Mouse (Mus musculus): ENCODE results near the gene Bsn.
"Not testable (repeated sequence)": the region's sequence is repeated elsewhere in the genome, so short reads cannot be mapped to it uniquely, and the experiment has no call there.

Gene Bsn

DNA sequence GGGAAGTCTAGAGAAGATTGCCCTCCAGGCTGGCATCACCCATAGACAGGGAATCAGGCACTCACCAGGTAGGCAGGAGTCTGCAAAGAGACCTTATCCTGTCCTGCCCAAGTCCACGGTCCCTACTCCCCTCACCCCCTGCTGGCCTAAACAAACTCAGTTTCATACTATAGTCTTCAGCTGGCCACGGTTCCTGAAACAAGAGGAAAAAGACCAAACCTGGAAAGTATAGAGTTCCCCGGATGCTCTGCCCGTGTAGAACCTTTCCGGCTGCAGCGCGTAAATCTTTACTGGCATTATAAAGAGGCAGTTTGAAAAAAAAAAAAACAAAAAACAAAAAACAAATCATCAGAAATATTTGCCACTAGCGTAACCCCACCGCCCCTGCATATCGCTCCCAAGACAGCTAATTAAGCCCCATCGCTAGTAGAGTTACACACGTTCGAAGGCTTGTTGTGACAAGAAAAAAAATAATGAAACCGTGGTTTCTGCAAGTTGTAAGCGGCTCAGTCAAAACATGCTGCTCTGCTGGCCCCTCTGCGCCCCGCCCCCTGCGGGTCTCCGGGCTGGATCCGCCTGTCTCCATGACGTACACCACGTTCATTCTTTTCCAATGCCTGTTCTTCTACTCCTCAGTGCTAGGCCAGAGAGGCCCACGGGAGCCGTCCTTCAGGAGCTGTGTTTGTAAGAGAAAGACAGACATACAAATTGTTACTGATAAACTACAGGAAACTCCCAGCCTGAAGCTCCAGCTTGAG is 6.9 kb upstream of the Bsn start:
- no peak for DNase-seq (ENCODE audit: low spot score)

- DNase-seq (ENCODE audit: low spot score) = not testable (repeated sequence)
These were observed 6.0 kb upstream of the Bsn start for GRCm38 (mm10) chr9:108196222-108196621.

DNA sequence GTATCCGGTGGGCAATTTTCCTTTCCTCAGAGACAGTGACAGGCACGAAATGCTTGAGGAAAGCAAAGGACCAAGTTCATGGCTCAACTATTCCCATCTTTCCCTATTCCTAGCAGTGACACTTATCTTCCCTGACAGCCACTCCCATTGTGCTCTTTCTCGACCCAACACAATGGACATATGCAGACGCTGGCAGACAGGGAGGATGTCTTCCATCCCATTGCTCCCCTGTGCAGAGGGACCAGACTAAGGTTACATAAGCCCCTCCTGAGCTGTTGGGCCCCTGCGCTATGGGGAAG is 747 bp downstream of the Bsn start:
- no peak for DNase-seq (ENCODE audit: low spot score)

DNA sequence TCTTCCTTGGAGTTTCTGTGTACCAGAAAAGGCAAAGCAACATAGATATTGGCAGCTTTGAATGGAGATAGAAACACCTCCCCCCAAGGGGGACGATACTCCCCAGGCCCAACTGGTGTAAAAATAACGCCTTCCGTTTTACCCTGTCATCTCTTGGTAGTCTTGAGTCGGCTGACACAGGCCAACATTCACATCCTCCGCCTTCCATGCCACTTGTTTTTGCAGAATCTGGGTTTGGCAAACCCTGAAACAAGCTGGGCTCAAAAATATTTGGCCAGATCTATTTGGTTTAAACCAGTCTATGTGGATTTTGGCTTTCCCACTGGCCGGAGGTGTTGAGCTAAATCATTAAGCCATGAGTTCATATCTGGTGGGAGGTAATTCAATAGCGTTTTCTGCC is 1.2 kb downstream of the Bsn start:
- no peak for DNase-seq (ENCODE audit: low spot score)

GRCm38 (mm10) chr9:108188511-108188910 is 1.7 kb downstream of the Bsn start:
- DNase-seq (ENCODE audit: low spot score) = no peak

DNA sequence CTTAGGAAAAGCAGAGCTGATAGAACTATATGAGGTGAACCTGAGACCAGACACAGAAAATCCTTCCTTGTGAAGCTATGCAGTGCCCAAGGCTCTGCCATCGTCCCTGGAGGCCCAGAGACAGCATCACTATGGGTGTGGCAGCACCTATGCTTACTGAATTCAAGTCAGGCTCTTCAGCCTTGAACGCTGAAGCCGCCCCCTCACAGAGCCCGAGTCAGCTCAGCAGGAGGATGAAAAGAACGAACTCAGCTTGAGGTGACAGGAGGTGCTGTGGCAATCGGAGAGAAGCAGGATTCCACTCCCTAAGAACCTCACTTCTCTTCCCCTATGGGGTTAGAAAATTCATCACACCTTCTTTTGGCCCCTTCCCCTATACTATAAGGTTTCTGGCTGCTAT is 2.6 kb downstream of the Bsn start:
- no peak for DNase-seq (ENCODE audit: low spot score)

- DNase-seq (ENCODE audit: low spot score) = no peak
These were observed 4.4 kb downstream of the Bsn start for GRCm38 (mm10) chr9:108185786-108186185.

- no peak for DNase-seq (ENCODE audit: low spot score)
These were observed 6.6 kb downstream of the Bsn start for GRCm38 (mm10) chr9:108183531-108183994.

DNA sequence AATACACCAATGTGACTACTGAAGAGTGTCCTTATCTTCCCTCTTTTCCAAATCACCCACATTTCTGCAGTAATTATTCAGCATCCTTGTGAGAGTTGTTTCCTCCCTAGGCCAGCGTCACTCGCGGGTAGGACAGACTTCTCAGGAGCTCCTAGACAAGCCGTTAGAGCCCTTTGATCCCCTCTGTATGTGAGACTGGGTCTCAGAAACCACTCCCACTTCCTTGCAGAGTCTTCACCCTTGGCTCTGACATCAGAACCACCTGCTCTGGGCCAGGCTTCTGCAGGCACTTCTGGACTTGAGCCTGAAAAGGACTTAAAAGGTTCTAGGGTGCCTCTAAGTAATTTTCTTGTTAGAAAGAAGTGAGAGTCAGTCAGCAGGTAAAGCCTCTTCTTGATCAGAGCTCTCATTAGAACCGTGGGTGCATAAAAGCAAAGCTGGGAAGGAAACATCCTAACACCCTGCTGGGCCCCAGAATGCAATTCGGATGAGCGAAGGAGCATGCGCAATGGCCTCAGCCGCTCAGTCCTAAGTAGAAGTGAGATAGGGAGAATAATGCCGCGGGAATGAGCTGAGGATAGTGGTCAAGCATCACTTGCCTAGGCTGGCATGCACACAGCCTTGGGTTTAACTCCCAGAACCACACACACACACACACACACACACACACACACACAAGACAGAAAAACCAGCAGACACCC is 7.2 kb downstream of the Bsn start:
- no peak for DNase-seq (ENCODE audit: low spot score)

DNA sequence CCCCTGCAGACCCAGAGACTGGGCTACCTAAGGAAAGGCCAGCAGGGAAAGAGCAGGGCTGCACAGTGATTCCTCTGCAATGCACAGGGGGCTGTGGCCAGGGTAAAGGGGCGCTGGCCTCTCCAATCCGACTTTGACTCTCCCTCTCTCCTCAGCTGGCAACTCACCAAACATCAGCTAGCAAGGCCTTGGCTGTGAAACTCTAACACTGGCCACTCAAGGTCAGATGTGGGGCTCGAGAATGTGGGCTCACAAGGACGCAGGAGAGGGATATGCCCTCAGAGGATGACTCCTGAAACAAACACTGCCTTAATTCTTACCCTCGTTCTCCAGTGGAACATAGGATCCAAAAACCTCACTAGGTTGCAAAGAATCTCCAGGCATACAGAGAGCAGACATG is 11.8 kb downstream of the Bsn start:
- DNase-seq (ENCODE audit: low spot score) = no peak

- DNase-seq (ENCODE audit: low spot score) = no peak
These were observed 14.9 kb downstream of the Bsn start for GRCm38 (mm10) chr9:108175116-108175838.

DNA sequence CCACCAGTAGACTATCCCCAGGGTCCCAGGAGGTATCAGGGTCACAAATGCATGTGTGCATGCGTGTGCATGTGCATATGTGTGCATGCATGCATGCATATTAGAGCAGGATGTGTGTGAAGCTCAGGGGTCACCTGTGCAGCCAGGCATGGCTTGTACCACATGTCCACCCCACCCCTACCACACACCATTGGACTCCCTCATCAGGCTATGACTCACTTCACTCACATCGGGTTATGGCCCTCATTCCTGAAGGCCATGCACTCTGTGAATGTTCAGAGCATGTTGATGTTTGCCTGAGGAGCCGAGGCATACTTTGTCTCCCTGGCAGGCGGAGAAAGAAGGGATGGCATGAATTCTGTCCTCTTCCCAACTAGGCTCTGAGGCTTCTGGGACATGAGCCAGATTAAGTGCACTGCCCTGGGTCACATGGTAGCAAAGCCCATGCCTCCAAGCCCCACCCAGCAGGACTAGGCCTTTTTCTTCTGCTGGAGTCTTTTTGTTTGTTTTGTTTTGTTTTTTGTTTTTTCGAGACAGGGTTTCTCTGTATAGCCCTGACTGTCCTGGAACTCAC is 17.3 kb downstream of the Bsn start:
- no peak for DNase-seq (ENCODE audit: low spot score)

- DNase-seq (ENCODE audit: low spot score) = peak; percentile 11
These were observed 20.4 kb downstream of the Bsn start for GRCm38 (mm10) chr9:108169751-108170150.

GRCm38 (mm10) chr9:108165143-108165542 is 25.0 kb downstream of the Bsn start:
- no peak for DNase-seq (ENCODE audit: low spot score)

GRCm38 (mm10) chr9:108163646-108164284 is 26.4 kb downstream of the Bsn start:
- no peak for DNase-seq (ENCODE audit: low spot score)

GRCm38 (mm10) chr9:108157891-108158290 is 32.3 kb downstream of the Bsn start:
- DNase-seq (ENCODE audit: low spot score) = no peak

GRCm38 (mm10) chr9:108157451-108157850 is 32.7 kb downstream of the Bsn start:
- no peak for DNase-seq (ENCODE audit: low spot score)

- no peak for DNase-seq (ENCODE audit: low spot score)
These were observed 33.4 kb downstream of the Bsn start for GRCm38 (mm10) chr9:108156786-108157185.

- no peak for DNase-seq (ENCODE audit: low spot score)
These were observed 35.4 kb downstream of the Bsn start for GRCm38 (mm10) chr9:108154814-108155213.

DNA sequence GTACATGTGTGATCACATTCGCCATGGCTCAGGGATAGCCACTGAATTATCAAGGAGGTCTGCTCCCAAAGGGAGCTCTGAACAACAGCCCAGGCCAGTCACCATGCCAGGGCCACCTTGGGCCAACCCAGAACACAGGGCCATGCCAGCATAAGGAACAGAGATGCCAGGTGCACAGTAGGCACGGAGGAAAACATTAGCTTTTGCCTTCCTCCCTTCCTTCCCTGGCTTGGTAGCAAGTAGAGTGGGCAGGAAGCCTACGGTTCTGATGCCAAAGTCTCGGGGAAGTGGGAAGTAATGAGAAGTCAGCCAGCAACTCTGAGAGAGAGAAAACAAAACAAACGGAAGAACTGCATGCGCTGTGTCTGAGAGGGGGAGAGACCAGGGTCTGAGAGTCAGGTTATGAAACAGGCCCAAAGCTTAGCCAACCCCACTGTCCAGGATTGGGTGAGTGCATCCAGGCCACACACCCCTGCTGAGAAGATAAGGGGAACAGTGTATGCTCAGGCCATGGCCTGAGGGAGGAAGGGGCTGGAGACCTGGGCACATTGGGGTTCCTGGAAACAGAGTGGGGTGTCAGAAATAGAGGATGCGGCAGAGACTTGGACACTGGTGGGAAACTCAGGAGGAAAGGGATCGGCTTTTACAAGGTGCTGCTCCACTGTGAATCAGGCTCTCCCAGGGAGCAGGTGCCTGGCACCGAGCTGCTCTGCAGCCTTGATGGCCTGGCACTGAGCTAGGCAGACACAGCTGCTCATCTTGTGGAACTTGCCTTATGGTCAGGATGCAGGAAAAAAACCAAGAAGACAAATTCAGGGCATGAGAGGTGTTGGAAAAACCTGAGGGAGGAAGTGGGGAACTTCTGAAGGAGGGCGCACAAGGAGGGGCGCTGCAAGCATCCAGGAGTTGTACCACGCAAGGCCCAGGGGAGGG is 36.4 kb downstream of the Bsn start:
- DNase-seq (ENCODE audit: low spot score) = no peak

- no peak for DNase-seq (ENCODE audit: low spot score)
These were observed 39.7 kb downstream of the Bsn start for GRCm38 (mm10) chr9:108150486-108150885.

Measured in lung, postnatal 25 days (tissue).